Mouse (Mus musculus) granulocyte monocyte progenitor cell, adult 5-6 weeks (primary cell): Measurements from ENCODE around the gene Phactr1. TPM values are rescaled to one million over a fixed set of nuclear protein-coding genes. Genes with fewer than 3 reads are reported as not detected.

Experiments
- ATAC-seq: replicated peaks from 2 replicates; pipeline ENCODE4 v1.8.0; 2016; ENCODE audit warnings: mild to moderate bottlenecking, moderate TSS enrichment, inconsistent platforms; ENCODE audit not compliant: poor library complexity, severe bottlenecking
- total RNA-seq, 2 experiments: library from RNA; stranded (forward) in 1 of 2; stranded (reverse) in 1 of 2; fragments of 200-712, 200-1000 nt in 1 of 2; fragments of >200 nt in 1 of 2; fragmentation: Nextera tagmentation in 1 of 2; gene quantifications; 2 replicates each; pipeline ENCODE4 v1.2.3; 2014 to 2017

Phactr1 gene
- total RNA-seq, 2 experiments from 2014 or later, result 0.56 TPM; not detected in 1

GRCm38 (mm10) chr13:43085226-43085625 is 404.8 kb downstream of the Phactr1 start:
- ATAC-seq, result no peak

GRCm38 (mm10) chr13:43094365-43094764 is 413.9 kb downstream of the Phactr1 start:
- ATAC-seq, result peak; percentile 50; the same call in 1 of the 2 replicates

GRCm38 (mm10) chr13:43102943-43103342 is 422.5 kb downstream of the Phactr1 start:
- ATAC-seq, result no peak

GRCm38 (mm10) chr13:43104496-43104895 is 424.1 kb downstream of the Phactr1 start:
- no peak for ATAC-seq

GRCm38 (mm10) chr13:43112280-43112679 is 431.9 kb downstream of the Phactr1 start:
- peak; percentile 67 for ATAC-seq

GRCm38 (mm10) chr13:43112707-43113106 is 432.3 kb downstream of the Phactr1 start:
- ATAC-seq, result peak; percentile 63

GRCm38 (mm10) chr13:43113141-43113540 is 432.7 kb downstream of the Phactr1 start:
- no peak for ATAC-seq

- peak; percentile 79 for ATAC-seq
Observed at GRCm38 (mm10) chr13:43122306-43123070, 442.1 kb downstream of the Phactr1 start.

GRCm38 (mm10) chr13:43123895-43124682 is 443.7 kb downstream of the Phactr1 start:
- no peak for ATAC-seq

- no peak for ATAC-seq
Observed at GRCm38 (mm10) chr13:43124683-43125074, 444.3 kb downstream of the Phactr1 start.

GRCm38 (mm10) chr13:43130161-43130560 is 449.7 kb downstream of the Phactr1 start:
- no peak for ATAC-seq

GRCm38 (mm10) chr13:43131741-43132191 is 451.3 kb downstream of the Phactr1 start:
- no peak for ATAC-seq

- no peak for ATAC-seq
Observed at GRCm38 (mm10) chr13:43132859-43133258, 452.4 kb downstream of the Phactr1 start.

GRCm38 (mm10) chr13:43133400-43133799 is 453.0 kb downstream of the Phactr1 start:
- ATAC-seq, result no peak

- ATAC-seq, result no peak
Observed at GRCm38 (mm10) chr13:43134468-43134867, 454.0 kb downstream of the Phactr1 start.

- ATAC-seq, result no peak
Observed at GRCm38 (mm10) chr13:43144720-43145418, 464.4 kb downstream of the Phactr1 start.

- no peak for ATAC-seq
Observed at GRCm38 (mm10) chr13:43146515-43147258, 466.3 kb downstream of the Phactr1 start.

- peak; percentile 72 for ATAC-seq
Observed at GRCm38 (mm10) chr13:43148692-43149091, 468.3 kb downstream of the Phactr1 start.

- no peak for ATAC-seq
Observed at GRCm38 (mm10) chr13:43149661-43150060, 469.2 kb downstream of the Phactr1 start.

- ATAC-seq, result no peak
Observed at GRCm38 (mm10) chr13:43152005-43152520, 471.6 kb downstream of the Phactr1 start.
